Mouse (Mus musculus): Measurements from ENCODE around the gene Ush1g. TPM values are rescaled to one million over a fixed set of nuclear protein-coding genes. Genes with fewer than 3 reads are reported as not detected.
A peak's percentile ranks its signal among the peaks of the same experiment; 100 is the strongest.

Gene Ush1g
- polyA plus RNA-seq, 1 experiment from 2014 or later, result 0.16 TPM

DNA sequence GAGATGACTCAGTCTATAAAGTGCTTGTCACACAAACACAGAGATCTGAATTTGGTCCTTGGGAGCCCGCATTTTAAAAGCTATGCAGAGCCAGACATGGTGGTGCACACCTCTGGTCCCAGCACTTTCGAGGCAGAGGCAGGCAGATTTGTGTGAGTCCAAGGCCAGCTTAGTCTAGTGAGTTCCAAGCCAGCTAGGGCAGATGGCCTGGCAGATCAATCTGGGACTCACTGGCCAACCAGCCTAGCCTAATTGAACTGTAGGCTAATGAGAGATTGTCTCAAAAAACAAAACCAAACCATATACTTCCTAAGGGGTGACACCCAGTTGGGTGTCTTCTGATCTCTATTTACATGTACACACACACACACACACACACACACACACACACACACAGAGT is 19.4 kb upstream of the Ush1g start:
- WGBS, result 66% methylated on average over 2 of the region's 2 CpGs
- H3K27me3 ChIP-seq (ENCODE audit: control insufficient read depth, insufficient read depth, low read length), result no peaks in the 10 kb centered on the region
- H3K4me2 ChIP-seq (ENCODE audit: low read length), result no peak overlapping the region
- DNase-seq (no peak), ATAC-seq (ENCODE audit: low FRiP score, low TSS enrichment) (no peak)
- no peak overlapping the region for H3K9ac ChIP-seq (replicated peaks; ENCODE audit: low read length)
- H3K27ac ChIP-seq (replicated peaks; ENCODE audit: low read depth, low read length), result no peak overlapping the region
- H3K4me3 ChIP-seq (replicated peaks; ENCODE audit: low read depth, low read length), result no peak overlapping the region
- no peaks in the 10 kb centered on the region for H3K9me3 ChIP-seq (ENCODE audit: control insufficient read depth, low read length)
- H3K36me3 ChIP-seq (ENCODE audit: control insufficient read depth, insufficient read depth, low read length), result no peaks in the 10 kb centered on the region
- H3K4me1 ChIP-seq (ENCODE audit: control insufficient read depth, insufficient read depth, low read length), result no peaks in the 10 kb centered on the region

GRCm38 (mm10) chr11:115337826-115338225 is 16.0 kb upstream of the Ush1g start:
- no peak overlapping the region for H3K27ac ChIP-seq (replicated peaks; ENCODE audit: low read depth, low read length)
- no peaks in the 10 kb centered on the region; the same call in 1 of the 2 replicates for H3K4me1 ChIP-seq (ENCODE audit: control insufficient read depth, insufficient read depth, low read length)
- H3K4me2 ChIP-seq (ENCODE audit: low read length), result no peak overlapping the region
- H3K4me3 ChIP-seq (replicated peaks; ENCODE audit: low read depth, low read length), result no peak overlapping the region
- ATAC-seq (ENCODE audit: low FRiP score, low TSS enrichment), result no peak
- DNase-seq, result no peak
- H3K9me3 ChIP-seq (ENCODE audit: control insufficient read depth, low read length), result no peaks in the 10 kb centered on the region
- no peak overlapping the region for H3K9ac ChIP-seq (replicated peaks; ENCODE audit: low read length)
- H3K36me3 ChIP-seq (ENCODE audit: control insufficient read depth, insufficient read depth, low read length), result no peaks in the 10 kb centered on the region
- 60% methylated on average over 1 of the region's 1 CpGs for WGBS
- peaks cover 14% of the 10 kb centered on the region; the same call in 1 of the 2 replicates for H3K27me3 ChIP-seq (ENCODE audit: control insufficient read depth, insufficient read depth, low read length)

DNA sequence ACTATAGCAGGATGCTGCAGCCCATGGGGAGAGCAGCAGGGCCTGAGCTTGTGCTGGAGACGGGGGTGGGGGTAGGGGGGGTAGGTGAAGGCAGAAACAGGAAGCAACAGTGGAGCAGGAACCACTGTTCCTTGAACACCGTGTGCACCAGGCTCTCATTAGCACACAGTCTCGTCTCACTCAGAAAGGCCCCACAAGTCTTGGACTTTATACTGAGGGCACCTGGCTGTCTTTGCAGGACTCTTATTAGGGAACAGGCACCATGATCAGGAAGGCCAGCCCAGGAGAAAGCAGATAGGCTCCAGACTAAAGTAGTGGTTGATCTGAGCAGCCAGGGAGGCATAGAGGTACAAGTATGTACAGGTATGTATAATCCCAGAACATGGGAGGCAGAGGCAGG is 15.5 kb upstream of the Ush1g start:
- no peaks in the 10 kb centered on the region for H3K9me3 ChIP-seq (ENCODE audit: control insufficient read depth, low read length)
- ATAC-seq (ENCODE audit: low FRiP score, low TSS enrichment), result no peak
- no peak overlapping the region for H3K9ac ChIP-seq (replicated peaks; ENCODE audit: low read length)
- H3K36me3 ChIP-seq (ENCODE audit: control insufficient read depth, insufficient read depth, low read length), result no peaks in the 10 kb centered on the region
- H3K4me1 ChIP-seq (ENCODE audit: control insufficient read depth, insufficient read depth, low read length), result no peaks in the 10 kb centered on the region; the same call in 1 of the 2 replicates
- H3K4me3 ChIP-seq (replicated peaks; ENCODE audit: low read depth, low read length), result no peak overlapping the region
- WGBS, result 70% methylated on average over 3 of the region's 3 CpGs
- peaks cover 14% of the 10 kb centered on the region; the same call in 1 of the 2 replicates for H3K27me3 ChIP-seq (ENCODE audit: control insufficient read depth, insufficient read depth, low read length)
- no peak overlapping the region for H3K4me2 ChIP-seq (ENCODE audit: low read length)
- no peak for DNase-seq
- no peak overlapping the region for H3K27ac ChIP-seq (replicated peaks; ENCODE audit: low read depth, low read length)

GRCm38 (mm10) chr11:115336115-115336514 is 14.3 kb upstream of the Ush1g start:
- H3K4me2 ChIP-seq (ENCODE audit: low read length), result no peak overlapping the region
- H3K27ac ChIP-seq (replicated peaks; ENCODE audit: low read depth, low read length), result no peak overlapping the region
- 16% methylated on average over 6 of the region's 6 CpGs for WGBS
- H3K9ac ChIP-seq (replicated peaks; ENCODE audit: low read length), result no peak overlapping the region
- no peaks in the 10 kb centered on the region; the same call in 1 of the 2 replicates for H3K4me1 ChIP-seq (ENCODE audit: control insufficient read depth, insufficient read depth, low read length)
- H3K9me3 ChIP-seq (ENCODE audit: control insufficient read depth, low read length), result no peaks in the 10 kb centered on the region
- H3K4me3 ChIP-seq (replicated peaks; ENCODE audit: low read depth, low read length), result no peak overlapping the region
- no peaks in the 10 kb centered on the region for H3K36me3 ChIP-seq (ENCODE audit: control insufficient read depth, insufficient read depth, low read length)
- ATAC-seq (ENCODE audit: low FRiP score, low TSS enrichment) (no peak), DNase-seq (no peak)
- H3K27me3 ChIP-seq (ENCODE audit: control insufficient read depth, insufficient read depth, low read length), result peaks cover 17% of the 10 kb centered on the region; the same call in 1 of the 2 replicates

- 52% methylated on average over 12 of the region's 12 CpGs for WGBS
- ATAC-seq (ENCODE audit: low FRiP score, low TSS enrichment), result no peak
- peaks cover 17% of the 10 kb centered on the region; the same call in 1 of the 2 replicates for H3K27me3 ChIP-seq (ENCODE audit: control insufficient read depth, insufficient read depth, low read length)
- H3K27ac ChIP-seq (replicated peaks; ENCODE audit: low read depth, low read length), result no peak overlapping the region
- no peak overlapping the region; the same call in 1 of the 2 replicates for H3K4me2 ChIP-seq (ENCODE audit: low read length)
- H3K9me3 ChIP-seq (ENCODE audit: control insufficient read depth, low read length), result no peaks in the 10 kb centered on the region
- H3K36me3 ChIP-seq (ENCODE audit: control insufficient read depth, insufficient read depth, low read length), result no peaks in the 10 kb centered on the region
- no peak overlapping the region for H3K4me3 ChIP-seq (replicated peaks; ENCODE audit: low read depth, low read length)
- DNase-seq, result no peak
- no peaks in the 10 kb centered on the region; the same call in 1 of the 2 replicates for H3K4me1 ChIP-seq (ENCODE audit: control insufficient read depth, insufficient read depth, low read length)
- no peak overlapping the region for H3K9ac ChIP-seq (replicated peaks; ENCODE audit: low read length)
Measured at GRCm38 (mm10) chr11:115335223-115335622, 13.4 kb upstream of the Ush1g start.

DNA sequence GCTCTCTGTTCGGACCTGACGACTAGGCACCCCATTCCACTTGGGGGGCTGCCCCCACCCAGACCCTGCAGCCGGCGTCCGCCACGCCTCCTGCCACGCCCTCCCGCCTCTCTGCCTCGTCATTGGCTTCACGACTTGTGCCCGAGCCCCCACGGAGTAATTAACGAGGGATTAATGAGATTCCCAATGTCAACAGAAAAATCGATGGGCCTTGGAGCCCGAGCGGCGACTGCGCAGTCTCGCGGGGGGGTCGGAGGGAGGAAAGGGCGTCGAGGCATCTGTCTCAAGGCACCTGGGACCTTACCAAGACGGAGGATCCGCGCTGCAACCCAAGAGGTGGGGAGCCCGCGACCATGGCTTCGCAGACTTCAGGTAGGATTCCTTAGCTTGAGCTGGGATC is 12.7 kb upstream of the Ush1g start, which contains the start of gene Otop3:
TSS of gene Otop3 (plus strand) at position 201 of the 400 bp plus-strand sequence.
- peaks cover 17% of the 10 kb centered on the region; the same call in 1 of the 2 replicates for H3K27me3 ChIP-seq (ENCODE audit: control insufficient read depth, insufficient read depth, low read length)

DNA sequence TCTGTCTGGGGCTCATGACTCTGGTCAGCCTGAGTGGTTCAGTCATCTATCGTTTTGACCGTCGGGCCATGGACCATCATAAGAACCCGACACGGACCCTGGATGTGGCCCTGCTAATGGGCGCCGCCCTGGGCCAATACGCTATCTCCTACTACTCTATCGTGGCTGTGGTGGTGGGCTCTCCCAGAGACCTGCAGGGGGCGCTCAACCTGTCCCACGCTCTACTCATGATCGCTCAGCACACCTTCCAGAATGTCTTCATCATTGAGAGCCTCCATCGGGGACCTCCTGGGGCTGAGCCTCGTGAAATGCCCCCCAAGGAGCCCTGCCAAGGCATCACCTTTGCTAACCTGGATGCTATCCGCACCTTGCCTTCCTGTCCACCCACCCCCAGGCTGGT is 7.5 kb upstream of the Ush1g start:
- H3K4me3 ChIP-seq (replicated peaks; ENCODE audit: low read depth, low read length), result no peak overlapping the region
- H3K27ac ChIP-seq (replicated peaks; ENCODE audit: low read depth, low read length), result no peak overlapping the region
- no peaks in the 10 kb centered on the region for H3K4me1 ChIP-seq (ENCODE audit: control insufficient read depth, insufficient read depth, low read length)
- ATAC-seq (ENCODE audit: low FRiP score, low TSS enrichment) (no peak), DNase-seq (no peak)
- H3K9me3 ChIP-seq (ENCODE audit: control insufficient read depth, low read length), result no peaks in the 10 kb centered on the region
- WGBS, result 75% methylated on average over 15 of the region's 15 CpGs
- peaks cover 5% of the 10 kb centered on the region; the same call in 1 of the 2 replicates for H3K27me3 ChIP-seq (ENCODE audit: control insufficient read depth, insufficient read depth, low read length)
- no peak overlapping the region for H3K9ac ChIP-seq (replicated peaks; ENCODE audit: low read length)
- H3K4me2 ChIP-seq (ENCODE audit: low read length), result no peak overlapping the region
- H3K36me3 ChIP-seq (ENCODE audit: control insufficient read depth, insufficient read depth, low read length), result no peaks in the 10 kb centered on the region

More for the DNA sequence above, 12.7 kb upstream of the Ush1g start, which contains the start of gene Otop3:
- WGBS, result 3% methylated on average over 29 of the region's 29 CpGs
- H3K9ac ChIP-seq (replicated peaks; ENCODE audit: low read length), result peak within 1 kb of the TSS; percentile 38; the same call in 1 of the 2 replicates
- no peak within 1 kb of the TSS for H3K27ac ChIP-seq (replicated peaks; ENCODE audit: low read depth, low read length)
- no peak for ATAC-seq (ENCODE audit: low FRiP score, low TSS enrichment)
- H3K9me3 ChIP-seq (ENCODE audit: control insufficient read depth, low read length), result no peaks in the 10 kb centered on the region
- H3K4me1 ChIP-seq (ENCODE audit: control insufficient read depth, insufficient read depth, low read length), result no peaks in the 10 kb centered on the region; the same call in 1 of the 2 replicates
- H3K4me2 ChIP-seq (ENCODE audit: low read length), result peak within 1 kb of the TSS; percentile 57
- DNase-seq, result peak; percentile 58
- H3K36me3 ChIP-seq (ENCODE audit: control insufficient read depth, insufficient read depth, low read length), result no peaks in the 10 kb centered on the region
- H3K4me3 ChIP-seq (replicated peaks; ENCODE audit: low read depth, low read length), result peak within 1 kb of the TSS; percentile 24

DNA sequence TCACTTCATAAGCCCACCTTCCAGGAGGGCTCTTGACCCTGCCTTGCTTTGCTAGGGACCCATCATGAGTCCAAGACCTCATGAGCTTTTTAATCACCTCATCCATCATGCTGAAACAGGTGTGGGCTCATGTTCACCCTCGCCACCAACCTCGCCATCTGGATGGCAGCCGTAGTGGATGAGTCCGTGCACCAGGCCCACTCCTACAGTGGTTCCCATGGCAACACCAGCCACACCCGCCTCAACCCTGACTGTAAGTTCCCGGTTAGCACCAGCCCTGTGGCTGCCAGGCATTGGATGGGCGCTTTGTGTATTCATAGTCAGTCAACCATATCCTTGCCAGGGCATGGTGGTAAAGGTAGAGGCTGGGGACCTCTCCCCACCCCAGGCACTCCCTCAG is 4.9 kb upstream of the Ush1g start:
- Histone ChIP-seq H3K9ac (replicated peaks; ENCODE audit: low read length) (no peak overlapping the region), H3K4me1 (ENCODE audit: control insufficient read depth, insufficient read depth, low read length) (0 out of 2 replicates have a peak, but pooled peaks cover 3% of the 10 kb centered on the region), H3K4me3 (replicated peaks; ENCODE audit: low read depth, low read length) (no peak overlapping the region), H3K27ac (replicated peaks; ENCODE audit: low read depth, low read length) (no peak overlapping the region), H3K36me3 (ENCODE audit: control insufficient read depth, insufficient read depth, low read length) (no peaks in the 10 kb centered on the region), H3K4me2 (ENCODE audit: low read length) (no peak overlapping the region), H3K27me3 (ENCODE audit: control insufficient read depth, insufficient read depth, low read length) (peaks cover 28% of the 10 kb centered on the region), H3K9me3 (ENCODE audit: control insufficient read depth, low read length) (no peaks in the 10 kb centered on the region)
- ATAC-seq (ENCODE audit: low FRiP score, low TSS enrichment), result no peak
- WGBS, result 81% methylated on average over 7 of the region's 7 CpGs
- DNase-seq, result no peak

DNA sequence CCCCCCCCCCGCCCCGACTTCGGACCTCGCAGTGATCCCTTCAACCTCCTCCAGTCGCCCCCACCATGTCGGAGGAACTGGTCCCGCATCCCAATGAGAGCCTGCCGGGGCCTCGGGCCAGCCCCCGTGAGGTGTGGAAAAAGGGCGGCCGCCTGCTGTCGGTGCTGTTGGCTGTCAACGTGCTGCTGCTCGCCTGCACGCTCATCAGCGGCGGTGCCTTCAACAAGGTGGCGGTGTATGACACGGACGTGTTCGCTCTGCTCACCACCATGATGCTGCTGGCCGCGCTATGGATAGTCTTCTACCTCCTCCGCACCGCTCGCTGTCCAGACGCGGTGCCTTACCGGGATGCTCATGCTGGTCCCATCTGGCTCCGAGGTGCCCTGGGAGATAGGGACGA is 1.5 kb upstream of the Ush1g start:
- ATAC-seq (ENCODE audit: low FRiP score, low TSS enrichment) (no peak), DNase-seq (peak; percentile 51)
- H3K4me3 ChIP-seq (replicated peaks; ENCODE audit: low read depth, low read length), result no peak overlapping the region
- H3K36me3 ChIP-seq (ENCODE audit: control insufficient read depth, insufficient read depth, low read length), result no peaks in the 10 kb centered on the region
- WGBS, result 20% methylated on average over 31 of the region's 32 CpGs
- H3K27ac ChIP-seq (replicated peaks; ENCODE audit: low read depth, low read length), result no peak overlapping the region
- H3K9ac ChIP-seq (replicated peaks; ENCODE audit: low read length), result 0 out of 2 replicates have a peak overlapping the region, but pooled peaks have one; percentile 16
- peaks cover 60% of the 10 kb centered on the region for H3K27me3 ChIP-seq (ENCODE audit: control insufficient read depth, insufficient read depth, low read length)
- H3K9me3 ChIP-seq (ENCODE audit: control insufficient read depth, low read length), result no peaks in the 10 kb centered on the region
- H3K4me2 ChIP-seq (ENCODE audit: low read length), result 0 out of 2 replicates have a peak overlapping the region, but pooled peaks have one; percentile 6
- H3K4me1 ChIP-seq (ENCODE audit: control insufficient read depth, insufficient read depth, low read length), result 0 out of 2 replicates have a peak, but pooled peaks cover 11% of the 10 kb centered on the region

Measured in midbrain, embryonic 14.5 days (tissue).